Mouse (Mus musculus) layer of hippocampus, adult 8-10 months (tissue): Measurements from ENCODE around the gene Plxna1. TPM values are rescaled to one million over a fixed set of nuclear protein-coding genes. Genes with fewer than 3 reads are reported as not detected.

Experiments
- DNase-seq, 2 experiments: peaks; one replicate each; pipeline ENCODE4 v3.0.0; 2022; ENCODE audit warnings: low spot score in 2 of 2
- total RNA-seq, 4 experiments: library from RNA; stranded (reverse); gene quantifications; 2 replicates each; pipeline ENCODE4 v1.2.4; 2022

Gene Plxna1
- total RNA-seq, 4 experiments from 2014 or later, result 88.9 to 130 (median 110) TPM

- no peak for DNase-seq
These were observed 771 bp downstream of the Plxna1 start for GRCm38 (mm10) chr6:89361418-89362280.

GRCm38 (mm10) chr6:89360709-89361417 is 1.6 kb downstream of the Plxna1 start:
- DNase-seq, result no peak

GRCm38 (mm10) chr6:89359771-89360708 is 2.4 kb downstream of the Plxna1 start:
- no peak for DNase-seq

- DNase-seq, result no peak
These were observed 3.2 kb downstream of the Plxna1 start for GRCm38 (mm10) chr6:89359192-89359591.

GRCm38 (mm10) chr6:89355661-89356060 is 6.8 kb downstream of the Plxna1 start:
- no peak for DNase-seq

GRCm38 (mm10) chr6:89354726-89355125 is 7.7 kb downstream of the Plxna1 start:
- DNase-seq, result no peak

GRCm38 (mm10) chr6:89354076-89354475 is 8.3 kb downstream of the Plxna1 start:
- DNase-seq, result no peak

GRCm38 (mm10) chr6:89353101-89353500 is 9.3 kb downstream of the Plxna1 start:
- DNase-seq, result no peak

- DNase-seq, result no peak
These were observed 10.8 kb downstream of the Plxna1 start for GRCm38 (mm10) chr6:89351441-89352137.

- no peak for DNase-seq
These were observed 11.9 kb downstream of the Plxna1 start for GRCm38 (mm10) chr6:89350520-89350919.

- DNase-seq, result no peak
These were observed 12.3 kb downstream of the Plxna1 start for GRCm38 (mm10) chr6:89350037-89350515.

GRCm38 (mm10) chr6:89348363-89348762 is 14.1 kb downstream of the Plxna1 start:
- DNase-seq, result peak in 1 of 2 experiments; percentile 64

- no peak for DNase-seq
These were observed 14.6 kb downstream of the Plxna1 start for GRCm38 (mm10) chr6:89347792-89348191.

GRCm38 (mm10) chr6:89345855-89346254 is 16.6 kb downstream of the Plxna1 start:
- no peak for DNase-seq

- DNase-seq, result no peak
These were observed 17.0 kb downstream of the Plxna1 start for GRCm38 (mm10) chr6:89345486-89345785.

GRCm38 (mm10) chr6:89344613-89345485 is 17.6 kb downstream of the Plxna1 start:
- no peak for DNase-seq

GRCm38 (mm10) chr6:89341981-89342380 is 20.4 kb downstream of the Plxna1 start:
- no peak for DNase-seq

GRCm38 (mm10) chr6:89339447-89339846 is 23.0 kb downstream of the Plxna1 start:
- peak; percentile 58 to 67 for DNase-seq

GRCm38 (mm10) chr6:89338733-89339132 is 23.7 kb downstream of the Plxna1 start:
- no peak for DNase-seq

GRCm38 (mm10) chr6:89337574-89337973 is 24.8 kb downstream of the Plxna1 start:
- no peak for DNase-seq
